Mouse (Mus musculus) frontal cortex, postnatal 10 days (tissue): ENCODE measurements around the gene Eif3l.

Source experiments
- DNase-seq, 2 experiments: peaks; one replicate each; pipeline ENCODE4 v3.0.0; 2022; ENCODE audit warnings: low spot score in 2 of 2, mixed read lengths in 1 of 2

Eif3l gene

DNA sequence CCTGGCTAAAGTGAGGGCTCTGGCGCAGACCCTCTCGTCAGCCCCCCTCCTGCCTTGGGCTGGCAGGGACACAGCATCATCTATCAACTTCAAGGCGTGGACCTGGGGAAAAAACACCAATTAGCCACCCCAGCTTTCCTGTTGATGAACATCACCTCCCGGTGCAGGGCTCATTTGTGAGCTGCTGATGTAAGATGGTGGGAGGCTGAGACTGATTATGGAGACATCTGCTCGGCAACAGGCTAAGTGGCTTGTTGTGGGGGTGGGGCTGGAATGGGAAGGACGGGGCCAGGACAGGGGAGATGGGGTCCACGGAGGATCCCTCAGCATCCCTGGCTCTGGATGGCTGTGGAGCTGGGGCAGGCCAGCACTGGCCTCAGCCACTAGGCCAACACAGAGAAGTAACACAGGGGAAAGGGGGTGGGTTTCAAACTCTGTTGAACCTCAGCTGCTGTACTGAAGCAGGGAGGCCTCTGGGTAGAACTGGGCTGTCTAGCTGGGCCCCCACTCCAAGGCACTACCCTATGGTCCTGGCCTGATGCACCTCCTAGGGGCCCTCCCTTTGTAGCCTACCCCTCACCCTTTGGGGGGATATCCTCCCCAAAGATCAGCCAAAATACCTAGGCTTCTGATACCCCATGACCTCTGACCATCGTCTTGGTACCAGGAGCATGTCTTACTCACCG lies 24.7 kb upstream of the Eif3l start:
- DNase-seq = no peak

DNA sequence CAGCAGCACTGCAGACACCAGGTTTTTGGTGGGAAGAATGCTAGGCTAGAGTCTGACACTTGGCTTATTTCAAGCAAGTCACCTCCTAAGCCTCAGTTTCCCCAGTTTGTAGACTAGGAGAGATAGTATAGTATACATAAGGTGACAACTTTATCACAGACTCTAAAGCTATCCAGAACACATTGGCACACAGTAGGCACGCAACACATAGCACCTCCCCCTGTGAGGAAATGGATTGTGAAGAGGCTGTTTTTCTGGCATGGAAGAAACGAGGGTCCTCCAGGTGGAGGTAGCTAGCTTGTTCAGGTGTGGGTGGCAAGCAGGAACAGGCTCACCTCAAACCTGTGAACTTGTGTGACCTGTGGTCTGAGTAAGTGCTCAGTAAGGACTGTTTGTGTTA lies 24.0 kb upstream of the Eif3l start:
- no peak for DNase-seq

DNA sequence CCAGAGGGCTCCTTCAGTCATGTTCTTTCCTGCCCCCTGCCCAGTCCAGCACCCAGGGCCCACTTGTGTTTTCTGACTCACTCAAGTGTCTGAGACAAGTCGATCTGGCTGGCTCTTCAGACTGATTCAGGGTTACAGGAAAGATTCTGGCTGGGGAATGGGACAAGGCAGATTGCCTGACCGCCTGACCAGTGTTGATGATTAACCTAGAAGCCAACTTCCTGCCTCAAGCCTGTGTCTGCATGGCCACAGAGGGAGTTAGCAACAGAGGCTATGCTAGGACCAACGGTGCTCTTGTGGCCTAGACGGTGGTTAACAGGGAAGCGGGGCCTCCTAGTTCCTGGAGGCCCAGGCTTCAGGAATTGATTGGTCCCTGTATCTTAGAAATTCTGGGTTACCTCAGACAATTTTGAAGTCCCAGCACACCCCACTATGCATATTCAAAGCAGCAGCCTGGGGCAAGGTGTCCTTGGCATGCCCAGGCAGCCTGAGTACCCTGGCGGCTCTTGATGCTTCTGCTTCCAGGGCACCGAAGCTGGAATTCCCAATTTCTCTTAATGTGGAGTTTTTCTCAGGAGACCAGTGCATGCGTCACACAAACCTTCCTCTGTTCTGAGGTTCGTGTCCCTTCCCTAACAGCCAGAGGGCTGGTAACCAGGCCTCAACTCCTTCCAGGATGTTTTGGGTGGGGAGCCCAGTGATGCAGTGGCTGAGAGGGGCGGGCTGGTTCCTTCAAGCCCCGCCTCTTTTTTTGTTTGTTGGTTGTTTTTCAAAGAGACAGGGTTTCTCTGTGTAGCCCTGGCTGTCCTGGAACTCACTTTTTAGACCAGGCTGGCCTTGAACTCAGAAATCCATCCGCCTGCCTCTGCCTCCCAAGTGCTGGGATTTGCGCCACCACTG lies 23.3 kb upstream of the Eif3l start:
- DNase-seq = no peak

DNA sequence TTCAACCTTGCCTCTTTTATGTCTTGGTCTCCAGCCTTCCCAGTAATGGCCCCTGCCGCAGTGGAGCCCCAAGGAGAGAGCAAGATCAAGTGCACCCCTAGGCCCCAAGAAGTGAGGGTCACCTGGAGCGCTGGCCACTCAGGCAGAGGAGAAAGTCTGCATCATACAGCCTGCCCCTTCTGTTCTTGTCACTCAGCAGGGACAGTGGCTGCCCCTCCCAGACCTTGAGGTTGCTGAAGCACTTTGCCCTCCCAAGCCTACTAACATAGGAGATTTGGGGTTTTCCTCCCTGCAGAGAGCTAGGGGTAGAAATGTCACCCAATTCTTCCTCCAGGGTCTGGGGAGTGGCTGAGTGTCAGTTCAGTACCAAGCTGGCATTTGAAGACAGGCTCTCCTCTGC lies 22.6 kb upstream of the Eif3l start:
- DNase-seq = no peak

DNA sequence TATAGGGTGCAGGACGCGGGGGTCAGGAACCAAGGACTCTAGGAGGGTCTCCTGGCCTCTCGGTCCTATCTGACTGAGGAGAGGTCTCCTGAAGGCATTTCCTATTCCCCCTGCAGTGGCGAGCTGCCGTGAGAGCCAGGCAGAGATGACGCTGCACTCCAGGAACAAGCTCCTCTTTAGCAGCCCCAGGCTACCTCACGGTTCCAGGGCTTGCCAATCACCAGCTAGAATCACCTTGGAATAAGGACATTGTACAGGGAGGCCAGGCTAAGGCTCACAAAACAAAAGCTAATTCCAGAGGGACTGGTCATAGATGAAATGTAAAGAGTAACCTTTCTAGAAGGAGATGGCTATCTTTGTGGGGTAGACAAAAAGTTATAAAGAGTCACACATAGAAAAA lies 18.4 kb upstream of the Eif3l start:
- DNase-seq = no peak

DNA sequence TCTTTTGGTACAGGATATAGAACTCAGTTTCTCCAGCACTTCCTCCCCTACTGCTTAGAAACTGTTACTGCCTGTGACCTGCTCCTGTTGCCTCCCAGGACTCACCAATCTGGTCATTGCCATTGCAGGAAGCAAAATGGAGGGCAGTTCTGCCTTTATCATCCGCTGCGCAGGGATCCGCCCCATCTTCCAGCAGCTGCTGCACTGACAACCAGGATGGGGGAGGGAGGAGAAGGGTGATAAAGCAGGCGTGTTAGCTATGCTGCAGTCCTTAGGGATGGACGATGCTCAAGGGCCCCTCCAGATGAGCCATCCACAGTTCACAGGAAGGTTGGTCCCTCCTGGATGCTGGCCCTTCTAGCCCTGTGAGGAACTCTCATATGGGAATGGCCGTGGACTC lies 17.1 kb upstream of the Eif3l start:
- DNase-seq = no peak

DNA sequence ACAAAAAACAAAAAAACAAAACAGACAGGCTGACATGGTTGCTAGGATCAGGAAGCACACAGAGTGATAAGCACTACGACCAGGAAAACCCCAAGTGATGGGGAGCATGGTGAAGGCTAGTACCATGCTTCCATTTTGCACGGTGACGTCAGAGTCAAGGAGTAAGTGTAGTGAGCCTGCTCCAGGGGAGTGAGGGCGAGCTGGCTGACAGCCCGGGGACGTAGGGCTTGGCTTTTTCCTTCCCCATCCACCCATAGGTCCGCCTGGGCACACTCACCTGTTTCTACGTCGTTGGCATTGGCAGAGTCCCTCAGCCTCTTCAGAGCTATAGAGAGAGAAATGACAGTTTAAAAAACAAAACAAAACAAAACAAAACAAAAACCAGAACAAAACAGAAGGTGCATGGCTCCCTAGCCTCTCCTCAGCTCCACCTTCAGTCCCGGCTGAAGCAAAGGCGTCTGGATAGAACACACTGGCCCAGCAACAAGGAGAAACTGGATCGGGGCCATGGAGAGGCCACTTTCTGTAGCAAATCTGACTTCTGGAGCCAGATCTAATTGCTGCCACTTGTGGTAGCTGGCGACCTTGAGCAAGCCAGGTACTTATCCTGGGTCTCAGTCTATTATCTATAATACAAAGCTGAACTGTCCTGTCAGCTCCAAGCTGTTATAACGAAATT lies 14.0 kb upstream of the Eif3l start:
- no peak for DNase-seq

DNA sequence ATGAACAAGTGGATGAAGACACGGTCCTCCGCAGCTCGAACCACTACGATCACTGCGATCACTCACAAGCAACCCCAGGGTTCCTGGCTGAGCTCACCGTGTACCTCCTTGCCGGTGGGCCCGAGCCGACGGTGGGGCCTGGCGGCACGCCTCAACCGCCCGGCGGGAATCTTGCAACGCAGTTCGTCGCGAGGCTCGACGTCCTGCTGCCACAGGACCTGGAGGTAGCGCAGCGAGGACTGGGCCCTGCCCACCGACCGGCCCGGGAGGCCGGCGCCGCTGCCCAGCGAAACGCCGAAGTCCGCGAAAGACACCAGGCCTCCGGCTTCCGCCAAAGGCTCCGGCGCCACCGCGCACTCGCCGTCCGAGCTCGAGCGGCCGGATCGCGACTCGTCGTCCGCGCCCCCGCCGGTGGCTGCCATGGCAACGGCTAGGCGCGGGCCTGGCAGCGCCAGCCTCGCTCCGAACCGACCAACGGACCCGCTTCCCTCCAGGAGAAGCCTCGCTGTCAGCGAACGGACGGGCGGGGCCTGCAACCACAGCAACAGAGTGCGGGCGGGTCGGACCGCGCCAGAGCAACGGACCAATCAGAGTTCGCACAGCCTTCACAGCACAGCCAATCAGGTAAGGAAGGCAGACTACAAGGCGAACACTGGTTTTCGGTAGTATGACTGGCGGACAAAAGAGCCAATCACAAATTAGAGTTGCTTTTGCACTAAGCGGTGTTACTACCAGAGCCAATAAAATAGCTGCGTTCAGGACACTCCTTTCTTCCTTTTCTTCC lies 12.4 kb upstream of the Eif3l start, which contains the start of gene Ankrd54:
Gene Ankrd54 (minus strand): TSS at position 518 of the 784 bp plus-strand sequence.
- DNase-seq = peak; percentile 99

DNA sequence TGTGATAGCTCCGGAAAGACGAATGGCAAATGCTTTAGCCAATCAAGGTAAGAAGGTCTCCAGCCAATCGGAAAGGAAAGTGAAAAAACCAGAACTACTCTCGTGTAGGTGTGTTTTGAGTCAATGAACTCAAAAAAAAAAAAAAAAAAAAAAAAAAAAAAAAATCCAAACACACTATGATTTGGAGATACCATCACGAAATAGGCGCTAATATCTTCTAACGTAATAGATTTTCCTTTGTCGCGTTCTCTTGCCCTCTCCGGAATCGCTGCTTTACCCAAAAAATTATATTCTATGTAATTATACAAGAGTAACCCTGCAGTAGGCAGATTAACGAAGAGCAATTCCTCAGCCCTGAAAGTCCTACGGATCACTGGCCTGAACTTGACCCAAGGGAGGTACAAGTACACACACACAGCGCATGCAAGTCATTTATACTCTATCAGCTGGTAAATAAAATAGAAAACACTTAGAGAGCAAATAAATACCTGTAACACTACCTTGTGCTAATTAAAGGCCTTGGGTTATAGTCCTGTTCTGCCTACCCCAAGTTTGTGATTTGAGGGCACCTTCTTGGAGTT lies 11.7 kb upstream of the Eif3l start:
- DNase-seq = no peak

DNA sequence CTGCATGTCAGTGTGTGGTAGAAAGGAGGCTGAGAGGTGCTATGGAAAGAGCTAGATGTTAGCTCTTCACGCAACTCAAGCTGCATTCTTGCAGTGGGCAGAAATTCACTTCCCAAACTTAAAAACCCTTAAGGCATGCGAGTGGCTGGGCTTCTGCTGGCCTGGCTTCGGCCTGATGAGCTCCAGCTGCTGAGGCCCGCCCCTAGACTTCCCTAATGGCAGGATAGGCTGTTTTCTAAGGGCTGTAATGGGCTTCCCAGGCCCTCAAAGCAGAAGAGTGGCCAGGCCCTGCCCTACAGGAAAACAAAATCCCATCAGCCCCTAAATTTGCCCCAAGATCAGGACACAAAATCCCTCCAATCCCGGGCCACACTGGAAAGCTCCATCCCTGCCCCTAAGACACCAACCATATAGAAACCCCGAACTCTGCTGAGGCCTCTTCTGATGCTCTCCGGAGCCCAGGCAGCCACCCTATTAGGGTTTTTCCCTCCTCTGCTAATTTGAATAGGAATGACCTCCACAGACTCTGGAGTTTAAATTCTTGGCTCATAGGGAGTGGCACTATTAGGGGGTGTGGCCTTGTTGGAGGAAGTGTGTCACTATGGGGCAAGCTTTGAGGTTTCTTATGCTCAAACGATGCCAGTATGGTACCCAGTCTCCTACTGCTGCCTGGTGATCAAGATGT lies 9.8 kb upstream of the Eif3l start:
- DNase-seq = no peak

DNA sequence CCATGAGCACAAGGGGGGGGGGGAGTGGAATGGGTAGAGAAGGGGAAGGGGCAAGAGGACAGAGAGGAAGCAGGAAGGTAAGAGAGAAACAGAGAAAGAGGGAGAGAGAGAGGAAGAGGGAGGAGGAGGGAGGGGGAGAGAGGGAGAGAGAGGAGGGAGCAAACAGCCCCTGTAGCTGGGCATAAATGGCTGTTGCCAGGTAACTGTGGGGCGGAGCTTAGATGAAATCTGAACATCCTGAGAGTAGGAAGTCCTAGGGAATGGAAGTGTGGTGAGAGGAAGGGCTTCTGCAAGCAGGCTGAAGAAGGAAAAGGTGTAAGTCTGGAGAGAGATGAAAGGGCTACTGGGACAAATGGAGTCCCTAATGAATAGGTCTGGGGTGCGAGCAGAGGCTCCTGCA lies 8.7 kb upstream of the Eif3l start:
- no peak for DNase-seq

DNA sequence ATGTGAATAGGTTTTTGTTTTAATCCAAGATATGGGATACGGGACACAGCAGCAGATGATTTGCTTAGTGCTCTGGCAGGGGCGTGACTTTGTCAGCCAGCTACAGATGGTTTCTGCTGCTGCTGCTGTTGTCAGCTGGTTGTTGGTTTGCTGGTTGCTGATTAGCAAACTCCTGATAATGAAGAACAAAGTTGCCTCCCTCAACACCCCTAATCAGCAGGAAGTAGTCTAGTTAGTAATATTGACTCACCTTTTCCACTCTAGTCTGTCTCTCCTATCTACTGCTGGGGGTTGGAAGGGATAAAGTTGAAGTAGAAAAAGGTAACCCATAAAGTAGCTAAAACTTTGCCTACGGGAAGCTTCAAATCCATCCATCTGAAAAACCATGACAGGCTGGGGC lies 7.3 kb upstream of the Eif3l start:
- no peak for DNase-seq

DNA sequence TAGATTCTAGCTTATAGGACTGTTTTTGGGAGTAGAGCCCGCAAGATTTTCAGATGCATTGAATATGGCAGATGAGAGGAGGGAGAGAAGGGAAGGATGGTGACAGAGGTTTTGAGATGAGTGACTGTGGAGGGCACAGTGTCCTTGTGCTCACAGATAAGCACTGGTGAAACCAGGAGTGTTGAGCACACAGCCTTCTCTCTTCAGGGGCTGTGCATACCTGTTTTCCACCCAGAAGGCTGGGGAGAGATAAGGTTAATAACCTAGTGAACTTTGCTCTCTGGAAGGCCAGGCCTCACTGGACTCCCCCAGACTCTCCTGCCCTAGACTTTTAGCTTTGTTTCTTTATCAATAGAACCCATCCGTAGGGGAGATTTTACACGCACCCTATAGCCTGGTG lies 6.6 kb upstream of the Eif3l start:
- DNase-seq = no peak

DNA sequence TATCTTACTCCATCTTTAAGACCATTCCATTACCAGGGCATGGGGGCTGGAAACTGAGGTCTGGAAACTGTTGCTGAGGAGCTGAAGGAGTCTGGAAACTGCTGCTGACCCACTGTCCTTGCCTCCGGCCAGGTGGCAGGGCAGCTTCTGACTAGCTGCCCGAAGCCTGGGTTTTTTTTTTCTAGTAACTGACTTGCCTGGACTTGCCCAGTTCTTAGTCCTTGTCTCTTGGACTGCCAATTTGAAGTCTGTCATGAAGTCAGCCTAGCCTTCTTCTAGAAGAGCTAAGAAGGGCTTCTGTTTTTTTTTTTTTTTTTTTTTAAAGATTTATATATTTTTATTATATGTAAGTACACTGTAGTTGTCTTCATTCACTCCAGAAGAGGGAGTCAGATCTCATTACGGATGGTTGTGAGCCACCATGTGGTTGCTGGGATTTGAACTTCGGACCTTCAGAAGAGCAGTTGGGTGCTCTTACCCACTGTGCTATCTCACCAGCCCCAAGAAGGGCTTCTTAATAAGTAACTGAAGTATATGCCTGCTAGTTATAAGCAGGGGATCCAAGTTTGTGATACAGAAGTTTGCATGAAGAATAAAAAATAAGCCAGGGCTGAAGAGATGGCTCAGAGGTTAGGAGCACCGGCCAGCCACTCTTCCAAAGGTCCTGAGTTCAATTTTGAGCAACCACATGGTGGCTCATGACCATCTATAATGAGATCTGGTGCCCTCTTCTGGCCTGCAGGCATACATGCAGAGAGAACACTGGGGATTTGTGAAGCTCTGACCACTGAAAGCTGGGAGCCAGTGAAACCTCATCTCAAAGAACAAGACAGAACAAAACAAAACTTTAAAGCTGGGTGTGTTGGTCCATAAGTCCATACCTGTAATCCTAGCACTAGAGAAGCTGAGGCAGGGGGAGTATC lies 3.6 kb upstream of the Eif3l start:
- DNase-seq = no peak

DNA sequence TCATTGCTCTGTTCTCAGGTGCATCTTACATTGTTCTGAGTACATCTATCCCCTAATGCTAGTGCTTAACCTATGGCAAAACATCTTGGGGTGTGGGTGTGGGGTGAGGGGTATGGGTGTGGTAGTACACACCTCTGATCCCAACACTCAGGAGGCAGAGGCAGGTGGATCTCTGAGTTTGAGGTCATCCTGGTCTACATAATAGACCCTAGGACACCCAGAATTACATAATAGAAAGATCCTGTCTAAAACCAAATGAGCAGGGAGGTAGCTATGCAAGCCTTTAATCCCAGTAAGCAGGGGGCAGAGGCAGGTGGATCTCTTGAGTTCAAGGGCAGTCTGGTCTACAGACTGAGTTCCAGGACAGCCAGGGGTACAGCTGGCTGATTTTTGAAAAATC lies 1.2 kb upstream of the Eif3l start:
- DNase-seq = no peak

DNA sequence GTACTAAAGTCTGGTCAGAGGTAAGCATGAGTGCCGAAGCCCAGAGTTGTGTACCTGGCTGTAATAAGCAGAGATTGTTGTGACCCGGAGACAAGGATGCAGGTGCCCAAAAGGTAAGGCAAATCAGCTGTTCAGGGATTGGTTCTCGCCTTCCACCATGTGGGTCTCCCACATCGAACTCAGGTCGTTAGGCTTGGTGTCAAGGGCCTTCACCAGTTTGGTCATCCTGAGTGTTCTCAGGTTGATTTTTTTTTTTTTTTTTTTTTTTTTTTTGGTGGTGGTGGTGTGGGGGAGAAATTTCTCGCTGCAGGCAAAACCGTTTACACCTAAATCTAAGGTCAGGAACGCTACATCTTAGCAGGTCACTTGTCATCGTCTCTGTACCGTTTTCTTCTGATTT lies 533 bp upstream of the Eif3l start:
- no peak for DNase-seq

DNA sequence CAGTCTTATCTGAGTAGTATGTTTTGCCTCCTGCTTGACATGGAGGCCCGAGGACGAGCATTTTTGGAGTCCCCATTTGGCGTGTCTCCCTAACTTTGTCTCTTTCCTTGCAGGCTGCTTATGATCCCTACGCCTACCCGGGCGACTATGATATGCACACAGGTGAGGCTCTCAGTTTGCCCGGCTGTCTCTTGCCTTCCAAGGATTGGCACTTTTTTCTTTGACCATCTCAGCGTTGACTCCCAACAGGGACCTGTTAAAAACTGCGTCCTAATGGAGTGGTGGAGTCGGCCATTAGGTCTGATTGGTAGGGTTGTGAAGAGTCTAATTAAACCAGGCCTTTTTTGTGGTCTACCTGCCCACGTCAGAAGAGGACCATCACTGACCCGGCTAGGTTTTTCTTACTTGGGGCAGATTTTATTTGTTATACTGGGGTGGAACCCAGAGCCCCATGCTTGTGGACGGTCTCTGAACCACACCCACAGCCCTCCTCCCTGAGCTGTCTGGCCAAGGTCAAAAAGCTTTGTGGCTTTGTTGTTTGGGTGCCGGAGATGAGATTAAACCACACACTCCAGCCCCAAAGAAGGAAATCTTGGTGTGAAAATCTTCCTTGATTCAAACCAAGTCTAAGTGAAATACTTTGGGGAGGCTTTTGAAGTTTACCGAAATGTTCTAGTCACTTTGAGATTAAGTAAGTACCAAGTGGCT lies 833 bp downstream of the Eif3l start:
- DNase-seq = no peak

DNA sequence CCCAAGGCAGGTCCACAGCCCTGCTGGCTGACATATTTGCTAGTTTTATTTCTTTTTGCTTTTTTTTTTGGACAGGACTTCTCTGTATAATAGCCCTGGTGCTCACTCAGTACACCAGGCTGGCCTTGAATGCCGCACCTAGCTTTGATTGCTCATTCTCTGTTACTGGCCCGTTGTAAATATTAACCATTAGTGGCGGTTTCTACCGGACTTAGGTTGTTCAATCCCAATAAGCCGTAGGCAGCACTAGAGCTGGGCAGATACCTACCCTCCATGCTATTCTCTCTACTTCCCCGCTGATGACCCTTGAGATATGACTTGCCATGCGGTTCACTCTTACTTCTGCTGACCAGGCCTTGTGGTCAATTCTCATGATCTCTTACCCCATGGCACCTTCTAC lies 4.6 kb downstream of the Eif3l start:
- no peak for DNase-seq

DNA sequence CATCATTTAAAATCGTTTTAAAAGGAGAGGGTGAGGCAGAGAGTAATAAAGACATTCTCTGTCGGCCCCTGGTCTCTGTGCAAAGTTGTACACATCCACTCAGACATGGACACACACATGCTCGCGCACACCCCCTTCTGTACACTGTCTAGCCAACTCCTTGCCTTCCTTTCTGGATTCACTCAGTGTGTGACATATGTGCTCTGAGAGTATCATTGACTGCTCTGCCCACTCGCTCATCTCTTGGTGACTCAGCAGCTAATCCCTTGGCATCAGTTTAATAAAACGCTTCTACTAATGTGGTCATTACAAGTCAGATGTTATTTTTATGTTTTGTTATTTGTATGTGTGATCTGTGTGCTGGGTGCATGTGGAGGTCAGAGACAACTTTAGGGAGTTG lies 17.3 kb downstream of the Eif3l start:
- DNase-seq = no peak
